Mouse (Mus musculus): ENCODE measurements around the gene Tspan6. TPM values are rescaled to one million over a fixed set of nuclear protein-coding genes. Genes with fewer than 3 reads are reported as not detected.

The Tspan6 gene
- total RNA-seq, 1 experiment from 2014 or later: not detected

Other genes starting within 250 kb of the Tspan6 start
- gene Pcdh19, start 209.4 kb downstream of the Tspan6 start, total RNA-seq (2017): not detected in 3 replicates
- not detected in 3 replicates for gene Tnmd, start 47.4 kb downstream of the Tspan6 start, total RNA-seq (2017)
- gene Srpx2, start 10.0 kb upstream of the Tspan6 start, total RNA-seq (2017): not detected in 3 replicates
- gene Sytl4, start 83.4 kb upstream of the Tspan6 start, total RNA-seq (2017): 1.1 to 9.1 TPM (median 3.6 TPM) in 3 replicates
- 25.1 to 39.4 TPM (median 28.4 TPM) in 3 replicates for gene Cstf2, start 160.8 kb upstream of the Tspan6 start, total RNA-seq (2017)

Data from monocyte, adult 5-6 weeks (primary cell).